Mouse (Mus musculus) T-helper 1 cell (primary cell): Measurements from ENCODE around the gene Ksr1.

Source experiments
- in situ Hi-C: fragments of 300-600 bp; cut with MboI, MseI; formaldehyde crosslinking; loops from one replicate; pipeline ENCODE4 v1.15.1; 2025; ENCODE audit warnings: high pct_unique_total_duplicates

The Ksr1 gene

GRCm38 (mm10) chr11:79128233-79128632 lies 18.0 kb downstream of the Ksr1 start:
- in situ Hi-C loops, result no loop called here

GRCm38 (mm10) chr11:79126963-79127362 lies 19.2 kb downstream of the Ksr1 start:
- in situ Hi-C loops, result no loop called here

GRCm38 (mm10) chr11:79125775-79126174 lies 20.4 kb downstream of the Ksr1 start:
- in situ Hi-C loops, result no loop called here

- in situ Hi-C loops, result no loop called here
These were observed 23.7 kb downstream of the Ksr1 start for GRCm38 (mm10) chr11:79122556-79122955.

- in situ Hi-C loops, result no loop called here
These were observed 26.1 kb downstream of the Ksr1 start for GRCm38 (mm10) chr11:79120087-79120486.

GRCm38 (mm10) chr11:79118918-79119377 lies 27.3 kb downstream of the Ksr1 start:
- in situ Hi-C loops, result no loop called here

GRCm38 (mm10) chr11:79116665-79117064 lies 29.5 kb downstream of the Ksr1 start:
- in situ Hi-C loops, result no loop called here

- in situ Hi-C loops, result no loop called here
These were observed 30.5 kb downstream of the Ksr1 start for GRCm38 (mm10) chr11:79115659-79116058.

- in situ Hi-C loops, result no loop called here
These were observed 32.1 kb downstream of the Ksr1 start for GRCm38 (mm10) chr11:79114061-79114460.

- in situ Hi-C loops, result no loop called here
These were observed 32.8 kb downstream of the Ksr1 start for GRCm38 (mm10) chr11:79113397-79113796.

GRCm38 (mm10) chr11:79112559-79113302 lies 33.5 kb downstream of the Ksr1 start:
- in situ Hi-C loops, result no loop called here

GRCm38 (mm10) chr11:79111864-79112558 lies 34.2 kb downstream of the Ksr1 start:
- in situ Hi-C loops, result no loop called here

- in situ Hi-C loops, result no loop called here
These were observed 35.8 kb downstream of the Ksr1 start for GRCm38 (mm10) chr11:79110446-79110845.

GRCm38 (mm10) chr11:79107934-79108333 lies 38.3 kb downstream of the Ksr1 start:
- in situ Hi-C loops, result no loop called here

GRCm38 (mm10) chr11:79104998-79105397 lies 41.2 kb downstream of the Ksr1 start:
- in situ Hi-C loops, result no loop called here

GRCm38 (mm10) chr11:79104538-79104937 lies 41.7 kb downstream of the Ksr1 start:
- in situ Hi-C loops, result no loop called here

GRCm38 (mm10) chr11:79104096-79104495 lies 42.1 kb downstream of the Ksr1 start:
- in situ Hi-C loops, result no loop called here

- in situ Hi-C loops, result no loop called here
These were observed 42.7 kb downstream of the Ksr1 start for GRCm38 (mm10) chr11:79103461-79103869.

GRCm38 (mm10) chr11:79102280-79102679 lies 43.9 kb downstream of the Ksr1 start:
- in situ Hi-C loops, result no loop called here

- in situ Hi-C loops, result no loop called here
These were observed 44.6 kb downstream of the Ksr1 start for GRCm38 (mm10) chr11:79101568-79101967.

- in situ Hi-C loops, result no loop called here
These were observed 47.2 kb downstream of the Ksr1 start for GRCm38 (mm10) chr11:79099032-79099431.

- in situ Hi-C loops, result no loop called here
These were observed 48.5 kb downstream of the Ksr1 start for GRCm38 (mm10) chr11:79097736-79098135.

GRCm38 (mm10) chr11:79096673-79097072 lies 49.5 kb downstream of the Ksr1 start:
- in situ Hi-C loops, result no loop called here
